Mouse (Mus musculus): Measurements from ENCODE around the gene Kdm2a. TPM values are rescaled to one million over a fixed set of nuclear protein-coding genes. Genes with fewer than 3 reads are reported as not detected.

Kdm2a gene
- total RNA-seq, 1 experiment: 45.6 TPM

GRCm38 (mm10) chr19:4282898-4283553 is 115.1 kb downstream of the Kdm2a start, which contains the start of gene Ankrd13d:
Gene Ankrd13d (minus strand): TSS chr19:4283137.
- Histone ChIP-seq H3K4me1 (ENCODE audit: control insufficient read depth in 2 of 2, insufficient read depth in 2 of 2, low read length in 2 of 2, poor library complexity in 1 of 2) (peaks cover 3 to 4% of the 10 kb centered on the region in 2 experiments; a peak in 1 of 4 replicates), H3K9ac (ENCODE audit: insufficient read depth, low read depth, low read length, poor library complexity, severe bottlenecking) (peak within 1 kb of the TSS; percentile 58), H3K36me3 (ENCODE audit: control insufficient read depth, insufficient read depth, low read length, poor library complexity, severe bottlenecking) (peaks cover 19% of the 10 kb centered on the region), H3K9me3 (ENCODE audit: control insufficient read depth, insufficient read depth, low read depth, low read length) (no peaks in the 10 kb centered on the region), H3K4me3 (ENCODE audit: insufficient read depth in 1 of 2, low read depth in 1 of 2, low read length in 2 of 2, poor library complexity in 1 of 2, severe bottlenecking in 1 of 2) (peak within 1 kb of the TSS; percentile 74 to 78), H3K27ac (ENCODE audit: insufficient read depth, low read depth, low read length, poor library complexity, severe bottlenecking) (no peak within 1 kb of the TSS)
- no peak for TF ChIP-seq MAFK (IDR thresholded peaks at IDR 0.05; ENCODE audit: insufficient read depth, low read depth, low read length)
- no peak for TF ChIP-seq HCFC1 (IDR thresholded peaks at IDR 0.05; ENCODE audit: borderline replicate concordance, insufficient read depth, low read length)
- TF ChIP-seq ZNF384 (IDR thresholded peaks at IDR 0.05; ENCODE audit: low read depth, low read length): no peak
- no peak for TF ChIP-seq ZC3H11A (IDR thresholded peaks at IDR 0.05; ENCODE audit: borderline replicate concordance, low read depth, low read length)
- no peak for TF ChIP-seq CHD2 (IDR thresholded peaks at IDR 0.05; ENCODE audit: low read depth, low read length)
- DNase-seq (ENCODE audit: low read depth, low spot score): peak; percentile 79
- in situ Hi-C loops (cut with MboI; ENCODE audit: low sequenced_read_pairs in 2 of 2, unreplicated experiment in 2 of 2): no loop called here

GRCm38 (mm10) chr19:4280425-4280824 is 117.7 kb downstream of the Kdm2a start:
- Histone ChIP-seq H3K9me3 (ENCODE audit: control insufficient read depth, insufficient read depth, low read depth, low read length) (no peaks in the 10 kb centered on the region), H3K36me3 (ENCODE audit: control insufficient read depth, insufficient read depth, low read length, poor library complexity, severe bottlenecking) (no peaks in the 10 kb centered on the region), H3K27ac (ENCODE audit: insufficient read depth, low read depth, low read length, poor library complexity, severe bottlenecking) (no peak overlapping the region), H3K4me3 (ENCODE audit: insufficient read depth in 1 of 2, low read depth in 1 of 2, low read length in 2 of 2, poor library complexity in 1 of 2, severe bottlenecking in 1 of 2) (no peak overlapping the region), H3K4me1 (ENCODE audit: control insufficient read depth in 2 of 2, insufficient read depth in 2 of 2, low read length in 2 of 2, poor library complexity in 1 of 2) (peaks cover 3 to 4% of the 10 kb centered on the region in 2 experiments; a peak in 1 of 4 replicates), H3K9ac (ENCODE audit: insufficient read depth, low read depth, low read length, poor library complexity, severe bottlenecking) (no peak overlapping the region)
- TF ChIP-seq ZNF384 (IDR thresholded peaks at IDR 0.05; ENCODE audit: low read depth, low read length) (no peak), CHD2 (IDR thresholded peaks at IDR 0.05; ENCODE audit: low read depth, low read length) (no peak), HCFC1 (IDR thresholded peaks at IDR 0.05; ENCODE audit: borderline replicate concordance, insufficient read depth, low read length) (no peak), MAFK (IDR thresholded peaks at IDR 0.05; ENCODE audit: insufficient read depth, low read depth, low read length) (no peak), ZC3H11A (IDR thresholded peaks at IDR 0.05; ENCODE audit: borderline replicate concordance, low read depth, low read length) (no peak)
- DNase-seq (ENCODE audit: low read depth, low spot score): no peak
- in situ Hi-C loops (cut with MboI; ENCODE audit: low sequenced_read_pairs in 2 of 2, unreplicated experiment in 2 of 2): no loop called here

DNA sequence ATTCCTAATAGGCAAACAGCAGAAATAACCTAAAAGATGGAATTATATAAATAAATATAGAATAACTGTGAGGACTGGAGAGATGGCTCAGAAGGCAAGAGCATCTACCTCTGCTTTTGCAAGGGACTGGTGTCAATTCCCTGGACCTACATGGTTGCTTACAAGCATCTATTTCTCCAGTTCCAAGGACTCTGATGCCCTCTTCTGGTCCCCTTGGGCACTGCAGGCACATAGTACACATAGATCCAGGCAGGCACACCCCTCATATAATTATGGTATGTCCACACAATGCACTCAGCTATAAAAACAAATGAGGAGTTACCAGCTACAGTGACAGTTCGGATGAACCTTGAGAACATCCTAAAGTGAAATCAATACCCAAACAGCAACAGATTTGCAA is 118.6 kb downstream of the Kdm2a start:
- H3K36me3 ChIP-seq (ENCODE audit: control insufficient read depth, insufficient read depth, low read length, poor library complexity, severe bottlenecking): no peaks in the 10 kb centered on the region
- TF ChIP-seq MAFK (IDR thresholded peaks at IDR 0.05; ENCODE audit: insufficient read depth, low read depth, low read length) (no peak), ZC3H11A (IDR thresholded peaks at IDR 0.05; ENCODE audit: borderline replicate concordance, low read depth, low read length) (peak; percentile 57)
- H3K9ac ChIP-seq (ENCODE audit: insufficient read depth, low read depth, low read length, poor library complexity, severe bottlenecking): no peak overlapping the region
- no peak overlapping the region for H3K4me3 ChIP-seq (ENCODE audit: insufficient read depth in 1 of 2, low read depth in 1 of 2, low read length in 2 of 2, poor library complexity in 1 of 2, severe bottlenecking in 1 of 2)
- no peak overlapping the region for H3K27ac ChIP-seq (ENCODE audit: insufficient read depth, low read depth, low read length, poor library complexity, severe bottlenecking)
- no peaks in the 10 kb centered on the region for H3K9me3 ChIP-seq (ENCODE audit: control insufficient read depth, insufficient read depth, low read depth, low read length)
- peaks cover 3 to 4% of the 10 kb centered on the region in 2 experiments; a peak in 1 of 4 replicates for H3K4me1 ChIP-seq (ENCODE audit: control insufficient read depth in 2 of 2, insufficient read depth in 2 of 2, low read length in 2 of 2, poor library complexity in 1 of 2)
- DNase-seq (ENCODE audit: low read depth, low spot score): peak; percentile 67
- in situ Hi-C loops (cut with MboI; ENCODE audit: low sequenced_read_pairs in 2 of 2, unreplicated experiment in 2 of 2): no loop called here

DNA sequence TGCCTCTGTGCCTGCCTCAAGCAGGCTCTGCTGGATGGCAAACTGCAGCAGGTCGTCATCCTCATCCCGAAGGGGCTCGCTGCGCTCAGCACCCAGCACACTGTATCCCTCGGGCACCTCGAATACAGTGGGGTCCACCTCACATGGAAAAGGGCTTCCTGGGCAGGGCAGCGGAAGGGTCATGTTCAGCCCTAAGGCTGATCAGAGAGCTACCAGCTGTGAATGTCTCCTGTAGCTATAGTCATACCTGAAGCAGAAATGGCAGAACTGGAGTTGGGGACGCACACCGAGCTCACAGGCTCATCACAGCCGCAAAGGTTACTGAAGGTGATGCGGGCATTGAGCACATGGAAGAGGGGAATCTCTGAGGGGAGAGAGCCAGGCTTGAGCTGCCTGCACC is 127.1 kb downstream of the Kdm2a start:
- in situ Hi-C loops (cut with MboI; ENCODE audit: low sequenced_read_pairs in 2 of 2, unreplicated experiment in 2 of 2): no loop called here
- H3K4me1 ChIP-seq (ENCODE audit: control insufficient read depth in 2 of 2, insufficient read depth in 2 of 2, low read length in 2 of 2, poor library complexity in 1 of 2): peaks cover 0 to 2% of the 10 kb centered on the region in 2 experiments; a peak in 1 of 4 replicates
- TF ChIP-seq HCFC1 (IDR thresholded peaks at IDR 0.05; ENCODE audit: borderline replicate concordance, insufficient read depth, low read length): no peak

DNA sequence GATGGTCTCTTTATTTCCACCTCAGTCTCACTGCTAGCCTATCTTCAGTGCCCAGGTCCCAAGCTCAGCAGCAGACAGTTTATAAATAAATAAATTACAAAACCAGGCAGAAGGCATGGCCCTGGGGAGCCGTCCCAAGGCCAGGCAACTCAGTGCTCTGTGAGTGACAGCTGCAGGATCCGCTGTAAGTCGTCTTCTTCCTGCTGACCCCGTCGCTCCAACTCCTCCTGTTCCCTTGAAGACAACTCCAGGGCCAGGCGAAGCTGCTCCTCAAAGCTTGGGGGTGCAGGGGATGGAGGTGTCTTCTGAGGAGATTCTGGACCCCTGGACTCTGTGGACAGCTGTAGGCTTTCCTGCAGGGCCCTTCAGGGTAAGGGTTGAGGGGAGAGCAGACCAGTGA is 127.9 kb downstream of the Kdm2a start:
- H3K36me3 ChIP-seq (ENCODE audit: control insufficient read depth, insufficient read depth, low read length, poor library complexity, severe bottlenecking): no peaks in the 10 kb centered on the region

More for the DNA sequence above, 127.1 kb downstream of the Kdm2a start:
- H3K36me3 ChIP-seq (ENCODE audit: control insufficient read depth, insufficient read depth, low read length, poor library complexity, severe bottlenecking): no peaks in the 10 kb centered on the region
- H3K9ac ChIP-seq (ENCODE audit: insufficient read depth, low read depth, low read length, poor library complexity, severe bottlenecking): no peak overlapping the region
- no peak overlapping the region for H3K4me3 ChIP-seq (ENCODE audit: insufficient read depth in 1 of 2, low read depth in 1 of 2, low read length in 2 of 2, poor library complexity in 1 of 2, severe bottlenecking in 1 of 2)
- no peak overlapping the region for H3K27ac ChIP-seq (ENCODE audit: insufficient read depth, low read depth, low read length, poor library complexity, severe bottlenecking)
- H3K9me3 ChIP-seq (ENCODE audit: control insufficient read depth, insufficient read depth, low read depth, low read length): no peaks in the 10 kb centered on the region
- DNase-seq (ENCODE audit: low read depth, low spot score): no peak

More for the DNA sequence above, 127.9 kb downstream of the Kdm2a start:
- H3K27ac ChIP-seq (ENCODE audit: insufficient read depth, low read depth, low read length, poor library complexity, severe bottlenecking): no peak overlapping the region
- H3K9ac ChIP-seq (ENCODE audit: insufficient read depth, low read depth, low read length, poor library complexity, severe bottlenecking): no peak overlapping the region
- peaks cover 0 to 2% of the 10 kb centered on the region in 2 experiments; a peak in 1 of 4 replicates for H3K4me1 ChIP-seq (ENCODE audit: control insufficient read depth in 2 of 2, insufficient read depth in 2 of 2, low read length in 2 of 2, poor library complexity in 1 of 2)
- no peak overlapping the region for H3K4me3 ChIP-seq (ENCODE audit: insufficient read depth in 1 of 2, low read depth in 1 of 2, low read length in 2 of 2, poor library complexity in 1 of 2, severe bottlenecking in 1 of 2)
- DNase-seq (ENCODE audit: low read depth, low spot score): no peak
- TF ChIP-seq HCFC1 (IDR thresholded peaks at IDR 0.05; ENCODE audit: borderline replicate concordance, insufficient read depth, low read length): no peak
- TF ChIP-seq ZC3H11A (IDR thresholded peaks at IDR 0.05; ENCODE audit: borderline replicate concordance, low read depth, low read length): no peak
- TF ChIP-seq CHD2 (IDR thresholded peaks at IDR 0.05; ENCODE audit: low read depth, low read length): no peak
- no peak for TF ChIP-seq ZNF384 (IDR thresholded peaks at IDR 0.05; ENCODE audit: low read depth, low read length)
- TF ChIP-seq MAFK (IDR thresholded peaks at IDR 0.05; ENCODE audit: insufficient read depth, low read depth, low read length): no peak
- in situ Hi-C loops (cut with MboI; ENCODE audit: low sequenced_read_pairs in 2 of 2, unreplicated experiment in 2 of 2): no loop called here
- H3K9me3 ChIP-seq (ENCODE audit: control insufficient read depth, insufficient read depth, low read depth, low read length): no peaks in the 10 kb centered on the region
